Mouse (Mus musculus): Measurements from ENCODE around the gene Slc2a13. TPM values are rescaled to one million over a fixed set of nuclear protein-coding genes. Genes with fewer than 3 reads are reported as not detected.

Slc2a13 gene
- polyA plus RNA-seq, 1 experiment: 0.32 TPM

- Histone ChIP-seq H3K4me3 (ENCODE audit: insufficient read depth, low read depth, low read length) (no peak overlapping the region), H3K27ac (replicated peaks; ENCODE audit: low read depth, low read length) (no peak overlapping the region), H3K4me1 (ENCODE audit: control insufficient read depth, insufficient read depth, insufficient read length, low read length) (no peaks in the 10 kb centered on the region)
These were observed 335.8 kb downstream of the Slc2a13 start for GRCm38 (mm10) chr15:91237294-91237693.

Other genes with a start within 250 kb of the Slc2a13 start
- gene Lrrk2, start 99.9 kb upstream of the Slc2a13 start, polyA plus RNA-seq (2012; ENCODE audit: insufficient read depth, insufficient read length, missing spikeins): 2.5 and 4.2 TPM in 2 replicates

All from brown adipose tissue, adult 24 weeks (tissue).